Mouse (Mus musculus) testis, adult 10 weeks (tissue): ENCODE results near the gene Krt5. TPM values are rescaled to one million over a fixed set of nuclear protein-coding genes. Genes with fewer than 3 reads are reported as not detected.

ENCODE experiments used
- polyA plus RNA-seq: library from polyadenylated mRNA; stranded (reverse); fragments of 350-450 nt; fragmentation: Illumina TruSeq; extraction: RNeasy Lipid Tissue Mini Kit (QIAGEN cat#74804); gene quantifications from one replicate; pipeline ENCODE4 v1.2.3, GENCODE M21; 2014; ENCODE audit warnings: low read depth, low replicate concordance

Krt5 gene
- polyA plus RNA-seq, result not detected

DNA sequence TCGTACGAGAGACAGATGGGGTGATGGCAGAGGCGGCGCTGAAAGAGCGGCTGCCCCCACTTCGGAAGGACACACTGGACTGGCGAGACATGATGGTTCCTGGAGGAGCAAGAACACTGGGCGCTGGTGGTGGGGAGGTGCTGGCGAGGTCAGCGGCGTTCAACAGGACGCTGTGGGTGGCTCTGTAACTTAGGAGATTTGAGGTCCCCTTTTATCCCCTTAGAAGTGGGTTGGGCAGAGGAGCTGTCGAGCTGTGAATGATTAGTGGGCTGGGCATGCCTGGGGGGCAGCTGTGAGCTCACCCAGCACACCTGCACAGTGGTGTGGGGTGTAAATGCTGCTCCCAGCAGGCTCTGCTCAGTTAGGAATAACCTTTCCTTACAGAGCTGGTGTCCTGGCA is at the start of gene Krt5:
TSS of gene Krt5 (minus strand) at position 179 of the 400 bp plus-strand sequence.

DNA sequence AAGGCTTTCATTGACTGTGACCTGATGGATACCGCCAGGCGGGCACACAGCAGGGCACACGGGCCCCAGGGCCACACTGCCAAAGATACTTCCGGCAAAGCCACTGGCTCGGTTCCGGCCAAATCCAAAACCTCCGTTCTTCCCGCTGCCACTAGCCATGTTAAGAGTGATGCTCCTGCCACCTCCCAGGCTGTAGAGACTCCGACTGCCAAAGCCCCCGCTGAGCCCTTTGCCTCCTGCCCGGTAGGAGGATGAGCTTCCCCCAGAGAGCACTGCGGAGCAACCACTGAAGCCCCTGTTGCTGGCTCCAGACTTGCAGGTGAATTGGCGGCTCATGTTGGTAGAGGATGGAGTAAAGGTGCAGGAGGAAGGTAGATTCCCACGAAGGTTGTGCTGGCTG is 30.0 kb upstream of the Krt5 start, which contains the start of gene Krt71:
TSS of gene Krt71 (minus strand) at position 399 of the 400 bp plus-strand sequence.

GRCm38 (mm10) chr15:101694207-101694606 is 18.5 kb downstream of the Krt5 start, which contains the start of gene Krt6a:
TSS of gene Krt6a (minus strand) at chr15:101694307.

DNA sequence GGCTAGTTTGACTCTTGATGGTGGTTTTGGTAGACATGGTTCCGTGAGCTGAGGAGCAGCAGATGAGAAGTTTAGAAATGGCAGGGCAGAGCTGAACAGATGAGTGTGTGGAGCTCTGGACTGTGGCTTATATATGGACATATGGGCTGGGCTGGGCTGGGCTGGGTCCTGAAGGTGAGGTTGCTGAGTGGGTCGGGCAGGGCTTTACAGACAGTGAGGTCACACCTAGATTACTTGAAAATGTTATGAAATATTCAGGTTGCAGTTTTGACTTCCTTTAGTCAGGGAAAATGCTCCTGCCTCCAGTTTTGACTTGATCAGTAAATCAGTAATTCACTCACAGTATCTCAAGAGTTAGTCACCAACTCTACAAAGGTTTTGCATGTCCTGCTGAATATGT is 32.5 kb downstream of the Krt5 start, which contains the start of gene Krt6b:
TSS of gene Krt6b (minus strand) at position 101 of the 400 bp plus-strand sequence.

Other genes with a start within 250 kb of the Krt5 start
- gene Krt81, start 249.1 kb downstream of the Krt5 start, polyA plus RNA-seq, result not detected
- gene Krt86, start 239.4 kb downstream of the Krt5 start, polyA plus RNA-seq, result not detected
- gene Krt83, start 221.4 kb downstream of the Krt5 start, polyA plus RNA-seq, result not detected
- not detected for gene Gm49425, start 195.6 kb downstream of the Krt5 start, polyA plus RNA-seq
- not detected for gene Krt84, start 180.1 kb downstream of the Krt5 start, polyA plus RNA-seq
- not detected for gene Krt82, start 162.2 kb downstream of the Krt5 start, polyA plus RNA-seq
- not detected for gene Krt90, start 149.9 kb downstream of the Krt5 start, polyA plus RNA-seq
- gene Krt75, start 139.0 kb downstream of the Krt5 start, polyA plus RNA-seq, result not detected
- gene Gm5414, start 84.7 kb downstream of the Krt5 start, polyA plus RNA-seq, result not detected
- not detected for gene Gm5478, start 65.5 kb downstream of the Krt5 start, polyA plus RNA-seq
- gene Krt6b, start 32.6 kb downstream of the Krt5 start, polyA plus RNA-seq, result not detected
- gene Krt6a, start 18.6 kb downstream of the Krt5 start, polyA plus RNA-seq, result not detected
- not detected for gene Krt71, start 30.2 kb upstream of the Krt5 start, polyA plus RNA-seq
- not detected for gene Krt72, start 73.6 kb upstream of the Krt5 start, polyA plus RNA-seq
- 0.39 TPM for gene Krt73, start 89.4 kb upstream of the Krt5 start, polyA plus RNA-seq
- gene Krt2, start 105.3 kb upstream of the Krt5 start, polyA plus RNA-seq, result not detected
- gene Krt1, start 137.9 kb upstream of the Krt5 start, polyA plus RNA-seq, result not detected
- 0.24 TPM for gene Krt77, start 156.8 kb upstream of the Krt5 start, polyA plus RNA-seq
- 0.08 TPM for gene Krt76, start 180.0 kb upstream of the Krt5 start, polyA plus RNA-seq
- not detected for gene Krt4, start 211.8 kb upstream of the Krt5 start, polyA plus RNA-seq
- not detected for gene Krt79, start 227.4 kb upstream of the Krt5 start, polyA plus RNA-seq
- gene Krt78, start 241.4 kb upstream of the Krt5 start, polyA plus RNA-seq, result not detected